Mouse (Mus musculus) urinary bladder, postnatal 4 days (tissue): ENCODE measurements around the gene Nat10.

Source experiments
- DNase-seq, 2 experiments: peaks; one replicate each; pipeline ENCODE4 v3.0.0; 2021 to 2022; ENCODE audit warnings: low spot score in 2 of 2

Gene Nat10

DNA sequence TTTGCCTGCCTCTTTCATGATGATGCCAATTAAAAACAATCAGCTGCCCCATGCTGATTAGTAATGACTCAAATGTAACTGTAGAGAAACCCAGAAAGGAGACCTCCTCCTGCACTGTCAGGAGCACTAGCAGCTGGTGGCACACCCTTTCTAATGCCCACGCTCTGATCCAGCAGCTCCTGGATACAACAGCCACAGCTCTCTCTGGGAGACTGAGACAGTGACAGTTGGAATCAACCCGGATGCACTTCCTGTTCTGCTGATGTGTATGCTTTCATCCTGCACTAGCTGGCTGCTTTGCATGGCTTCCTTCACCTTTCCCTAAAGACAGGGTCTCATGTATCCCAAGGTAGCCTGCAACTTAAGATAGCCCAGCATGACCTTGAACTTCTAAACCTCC is 15.0 kb downstream of the Nat10 start:
- DNase-seq = peak in 1 of 2 experiments; percentile 42

DNA sequence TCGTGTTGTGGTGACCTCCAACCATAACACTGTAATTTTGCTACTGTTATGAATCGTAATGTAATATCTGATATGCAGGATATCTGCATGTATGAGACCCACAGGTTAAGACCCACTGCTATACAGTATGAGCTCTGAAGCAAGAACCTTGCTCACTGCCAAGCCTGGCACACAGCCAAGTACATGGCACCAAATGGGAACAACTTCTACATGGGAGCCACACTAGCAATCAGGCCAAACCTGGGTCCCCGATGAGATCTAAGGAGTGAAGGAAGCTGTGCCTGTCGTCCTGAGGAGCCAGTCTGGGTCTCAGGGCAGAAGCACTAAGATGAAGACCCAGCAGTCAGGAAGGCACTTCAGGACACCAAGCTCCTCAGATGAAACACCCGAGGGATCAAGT is 15.6 kb downstream of the Nat10 start:
- peak in 1 of 2 experiments; percentile 58 for DNase-seq

DNA sequence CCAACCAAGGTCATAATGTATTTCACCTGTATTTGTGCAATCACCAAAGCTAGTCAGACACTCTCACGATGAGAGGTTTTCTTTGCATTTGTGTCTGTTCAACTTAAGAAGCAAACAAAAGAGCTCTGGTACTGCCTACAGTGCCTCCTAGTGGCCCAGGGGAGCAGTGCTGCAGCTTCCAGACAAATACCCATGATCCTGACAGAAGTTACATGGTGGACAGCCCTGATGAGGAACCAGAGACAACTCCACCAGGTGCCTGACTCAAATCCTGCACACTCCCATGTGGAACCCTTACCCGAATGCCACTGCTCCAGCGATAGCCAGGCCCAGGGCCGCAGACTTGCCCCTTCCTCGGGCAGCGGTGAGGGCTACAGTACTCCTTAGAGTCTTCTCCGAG is 17.1 kb downstream of the Nat10 start:
- DNase-seq = peak; percentile 27 to 65

DNA sequence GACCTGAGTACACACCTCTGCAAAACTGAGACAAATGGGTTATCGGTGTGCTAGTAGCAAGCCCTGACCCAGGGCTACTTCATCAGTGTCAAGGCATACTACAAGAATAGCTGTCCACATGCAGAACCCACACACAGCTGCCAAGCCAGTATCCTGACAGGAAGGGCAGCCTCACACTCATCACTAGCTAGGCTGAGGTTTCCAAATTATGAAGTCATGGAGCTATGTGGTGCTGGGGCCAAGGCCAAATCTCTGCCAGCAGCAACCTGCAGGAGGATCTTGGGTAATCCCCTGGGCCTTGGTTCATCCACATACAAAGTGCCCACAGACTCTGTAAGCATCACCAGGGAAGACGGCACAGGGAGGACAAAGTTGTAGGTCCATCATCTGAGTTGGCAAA is 17.5 kb downstream of the Nat10 start:
- peak in 1 of 2 experiments; percentile 14 for DNase-seq

DNA sequence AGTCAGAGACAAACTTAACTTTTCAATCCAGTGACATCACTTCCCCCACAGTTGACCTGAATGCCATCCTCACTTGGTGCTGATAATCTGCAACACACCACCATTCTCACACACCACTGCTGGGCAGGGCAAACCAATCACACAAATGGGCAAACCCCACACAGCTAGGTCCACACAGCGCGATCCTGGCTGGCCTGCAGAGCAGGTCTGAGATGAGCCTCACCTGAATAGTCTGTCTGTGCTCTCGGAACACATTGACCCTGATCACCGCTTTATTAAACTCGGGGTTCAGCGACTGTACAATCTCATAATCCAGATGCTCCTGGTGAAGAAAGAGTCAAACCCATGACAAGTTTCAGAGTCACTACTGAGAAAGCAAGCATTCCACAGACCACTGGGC is 18.2 kb downstream of the Nat10 start:
- peak in 1 of 2 experiments; percentile 51 for DNase-seq

DNA sequence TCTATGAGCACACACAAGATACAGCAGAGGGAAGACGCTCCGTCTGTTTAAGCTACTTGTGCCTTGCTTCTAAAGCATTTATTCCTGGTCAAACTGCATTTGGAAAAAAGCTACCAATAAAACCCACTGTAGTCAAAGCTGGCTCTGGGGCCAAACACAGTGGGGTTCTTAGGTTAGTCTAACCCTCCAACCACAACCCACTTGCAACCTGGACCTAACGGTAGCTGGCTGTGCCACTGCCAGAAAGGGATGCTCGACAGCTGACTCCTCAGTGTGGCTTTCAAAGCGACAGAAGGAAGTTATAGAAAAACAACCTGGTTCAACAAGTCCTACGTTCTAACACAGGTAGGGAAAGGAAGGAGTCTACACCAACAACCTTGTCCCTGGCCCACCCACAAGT is 29.6 kb downstream of the Nat10 start:
- DNase-seq = no peak

DNA sequence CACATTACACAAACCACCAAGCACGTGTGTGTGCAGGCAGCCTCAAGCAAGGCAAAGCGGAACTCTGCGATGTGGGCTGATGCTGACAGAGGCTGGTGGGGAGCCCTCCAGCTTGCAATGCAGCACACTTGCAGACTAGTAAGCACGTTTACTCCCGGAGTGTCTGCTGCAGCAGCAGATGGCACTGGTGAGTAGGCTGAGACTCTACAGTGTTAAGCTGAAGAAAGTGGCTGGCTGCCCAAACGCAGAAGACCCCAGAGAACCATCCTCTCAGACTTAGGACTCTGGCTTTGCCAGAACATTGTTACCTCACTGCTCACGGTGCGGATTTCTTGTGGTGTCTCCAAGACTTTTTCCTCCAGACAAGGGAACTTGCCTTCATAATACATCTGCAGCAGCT is 30.1 kb downstream of the Nat10 start:
- DNase-seq = no peak

DNA sequence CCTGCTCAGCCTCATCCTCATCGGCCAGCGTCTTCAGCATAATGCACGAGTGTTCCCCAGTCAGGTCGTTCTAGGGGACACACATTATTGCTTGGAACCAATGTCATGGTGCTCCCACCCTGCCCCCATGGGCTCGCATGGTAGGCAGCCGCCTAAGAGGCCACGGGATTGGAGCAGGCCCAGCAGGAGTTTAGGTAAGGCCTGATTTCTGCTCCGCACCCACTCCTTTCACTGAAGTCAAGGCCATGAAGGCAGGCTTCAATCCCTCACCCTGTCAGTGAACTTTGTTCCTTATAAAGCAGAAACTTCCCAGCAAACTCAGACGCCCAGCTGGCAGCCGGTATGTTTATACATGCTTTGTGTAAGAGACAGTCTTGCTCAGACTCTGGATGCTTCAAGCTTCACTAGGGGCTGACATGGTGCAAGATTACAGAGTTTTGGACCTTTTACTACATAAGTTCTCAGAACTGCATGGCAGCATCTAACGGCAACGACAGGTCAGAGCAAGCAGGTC is 33.0 kb downstream of the Nat10 start:
- DNase-seq = no peak

DNA sequence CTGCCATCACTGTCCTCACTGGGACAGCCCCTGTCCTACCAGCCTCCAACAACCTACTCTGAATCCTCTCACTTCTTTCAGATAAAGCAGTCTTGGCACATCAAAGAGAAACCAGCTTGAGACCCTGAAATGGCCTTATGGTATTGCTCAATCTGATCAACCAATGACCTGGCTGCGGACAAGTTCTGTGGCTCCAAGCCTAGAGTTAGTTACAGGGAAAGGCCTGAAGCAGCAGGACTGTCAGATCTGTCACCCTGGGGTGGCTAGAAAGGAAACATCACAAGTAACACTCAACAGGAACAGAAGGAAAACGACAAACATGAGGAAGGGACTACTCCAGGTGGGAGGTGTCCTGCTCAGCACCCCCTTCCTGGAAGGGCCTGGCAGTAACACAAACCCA is 36.5 kb downstream of the Nat10 start:
- no peak for DNase-seq

DNA sequence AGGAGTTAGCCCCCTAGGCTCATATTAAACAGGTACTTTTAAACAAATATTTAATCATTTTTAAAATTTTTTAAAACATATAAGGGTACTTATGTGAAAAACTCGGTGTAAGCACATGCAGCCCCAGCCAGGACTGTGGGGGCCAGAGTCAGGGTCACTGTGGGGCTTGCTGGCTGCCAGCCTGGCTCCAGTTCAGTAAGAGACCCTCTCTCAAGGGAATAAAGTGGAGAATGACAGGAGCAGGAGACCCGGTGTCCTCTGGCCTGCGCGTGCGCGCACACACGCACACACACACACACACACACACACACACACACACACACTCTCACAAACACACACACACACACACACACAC is 41.8 kb downstream of the Nat10 start:
- DNase-seq = no peak

DNA sequence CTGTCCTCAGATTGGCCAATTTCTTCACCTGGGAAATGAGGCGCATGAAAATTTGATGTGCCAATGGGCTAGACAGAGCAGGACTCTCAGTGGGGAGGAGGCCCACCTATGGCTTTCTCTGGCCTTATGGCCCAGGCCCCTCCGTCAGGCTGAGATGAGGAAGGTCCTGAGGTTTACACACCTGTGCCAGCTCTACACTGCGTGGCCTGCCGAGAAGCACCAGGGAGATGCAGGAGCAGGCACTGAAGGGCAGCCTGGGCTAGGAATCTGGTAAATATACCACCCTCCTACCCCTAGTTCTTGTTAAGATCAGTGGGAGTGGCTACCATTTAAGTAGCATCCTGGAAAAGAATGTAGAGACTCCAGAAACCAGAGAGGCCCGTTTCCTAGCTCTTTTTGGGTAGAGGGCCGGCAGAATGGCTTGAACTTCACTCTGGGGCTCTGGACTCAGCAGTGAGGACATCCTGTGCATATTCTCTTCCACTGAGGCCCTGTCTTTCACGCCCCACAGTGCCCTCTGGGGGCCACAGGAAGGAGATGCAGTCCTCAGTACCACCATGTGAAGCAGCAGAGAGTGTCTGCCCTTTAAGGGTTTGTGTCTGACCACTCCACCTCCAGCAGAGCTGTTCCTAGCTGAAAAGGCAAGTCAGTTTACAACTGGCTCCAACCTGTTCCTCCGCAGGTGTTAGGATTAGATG is 42.3 kb downstream of the Nat10 start:
- DNase-seq = peak; percentile 57 to 69

DNA sequence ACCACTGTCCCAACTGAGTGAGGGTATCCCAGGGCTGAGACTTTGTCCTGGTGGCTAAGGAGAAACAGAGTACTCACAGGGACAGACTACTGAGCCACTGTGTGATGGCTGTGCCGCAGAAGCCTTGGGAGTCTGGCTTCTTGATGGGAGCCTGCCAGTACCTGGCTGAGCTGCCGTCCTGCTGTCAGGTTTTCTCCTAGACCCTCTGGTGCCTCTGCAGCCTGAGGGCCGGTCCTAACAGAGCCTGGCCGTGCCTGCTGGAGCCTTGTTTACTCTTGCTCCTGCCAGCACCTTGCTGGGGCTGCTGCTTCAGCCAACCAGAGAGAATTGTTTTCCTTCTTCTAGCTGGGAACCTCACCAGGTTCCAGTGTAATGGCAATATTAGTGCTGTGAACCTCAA is 46.7 kb downstream of the Nat10 start:
- no peak for DNase-seq

DNA sequence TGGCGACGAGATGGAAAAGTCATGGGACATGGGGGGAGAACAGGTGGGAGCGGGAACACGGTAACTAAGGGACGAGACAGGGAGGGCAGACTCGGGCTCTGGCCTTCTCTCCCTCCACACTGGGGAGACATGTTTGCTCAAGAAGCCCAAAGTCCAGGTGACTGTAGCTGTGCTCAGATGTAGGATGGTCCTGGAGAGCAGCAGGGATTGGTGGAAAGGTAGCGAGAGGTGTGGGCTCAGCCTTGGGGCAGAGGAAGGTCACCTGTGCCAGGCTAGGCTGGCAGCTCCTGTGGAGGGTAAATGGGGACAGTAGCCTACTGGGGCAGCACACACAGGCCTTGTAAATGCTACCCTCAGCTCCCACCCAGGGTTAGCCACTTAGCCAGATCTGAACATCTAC is 47.2 kb downstream of the Nat10 start:
- no peak for DNase-seq

DNA sequence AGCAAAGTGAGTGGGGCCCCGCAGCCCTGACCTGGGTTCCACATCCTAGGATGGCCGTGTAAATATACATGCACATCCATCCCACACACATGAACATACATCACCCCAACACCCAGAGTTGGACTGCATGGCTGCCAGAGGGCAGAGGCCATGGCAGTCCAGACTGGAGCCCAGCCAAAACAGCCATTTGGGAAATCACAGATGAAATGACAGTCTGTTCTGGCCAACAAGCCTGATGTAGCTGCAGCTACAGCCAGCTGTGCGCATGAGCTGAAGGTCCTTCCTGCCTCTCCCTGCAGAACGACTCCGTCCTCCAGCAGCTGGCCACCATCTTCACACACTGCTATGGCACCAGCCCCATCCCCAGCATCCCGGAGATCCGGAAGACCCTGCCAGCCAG is 50.2 kb downstream of the Nat10 start:
- no peak for DNase-seq

DNA sequence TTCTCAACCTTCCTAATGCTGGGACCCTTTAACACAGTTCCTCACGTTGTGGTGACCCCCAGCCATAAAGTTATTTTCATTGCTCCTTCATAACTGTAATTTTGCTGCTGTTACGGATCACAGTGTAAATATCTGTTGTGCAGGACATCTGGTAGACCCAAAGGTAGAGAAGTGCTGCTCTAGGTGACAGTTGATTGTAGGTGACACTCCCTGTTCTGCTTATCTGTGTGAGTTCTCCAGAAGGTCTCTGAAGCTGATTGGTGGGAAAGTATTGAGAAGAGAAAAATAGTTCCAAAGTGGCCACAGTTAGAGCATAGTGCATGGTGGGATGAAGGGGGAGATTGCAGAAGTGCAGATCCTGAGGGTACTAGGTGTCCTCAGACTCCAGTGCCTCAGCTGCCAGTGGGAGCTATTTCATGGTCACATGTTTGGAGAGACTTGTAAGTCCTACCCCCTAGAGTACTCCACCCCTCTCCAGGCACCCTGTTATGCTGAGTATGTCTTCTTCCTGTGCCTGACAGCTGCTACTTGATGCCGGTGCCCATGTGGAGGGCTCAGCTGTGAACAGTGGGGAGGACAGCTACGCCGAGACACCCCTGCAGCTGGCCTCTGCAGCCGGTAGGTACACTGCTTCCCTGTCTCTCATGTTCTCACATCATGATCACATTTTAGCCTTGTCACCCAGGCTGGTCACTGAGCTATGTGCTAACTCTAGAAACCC is 53.9 kb downstream of the Nat10 start:
- no peak for DNase-seq

DNA sequence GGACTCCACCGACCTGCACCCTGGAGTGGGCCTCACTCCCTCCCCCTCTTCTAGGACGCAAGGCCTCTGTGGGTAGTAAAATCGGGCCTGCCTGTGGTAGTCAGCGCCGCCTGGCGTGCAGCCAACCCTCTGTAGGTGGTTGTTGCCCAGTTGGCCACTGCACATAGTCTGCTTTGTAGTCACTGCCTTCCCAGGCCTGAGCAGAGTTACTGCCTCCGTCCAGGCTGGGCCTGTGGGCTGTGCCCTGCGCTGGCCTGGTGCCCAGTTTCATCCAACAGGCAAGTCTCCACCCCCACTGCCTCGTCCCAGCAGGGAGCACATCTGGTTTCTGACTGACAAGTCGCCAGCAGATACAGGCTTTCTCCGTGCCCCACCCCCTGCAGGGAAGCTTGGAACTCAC is 54.8 kb downstream of the Nat10 start:
- DNase-seq = peak; percentile 65 to 69

DNA sequence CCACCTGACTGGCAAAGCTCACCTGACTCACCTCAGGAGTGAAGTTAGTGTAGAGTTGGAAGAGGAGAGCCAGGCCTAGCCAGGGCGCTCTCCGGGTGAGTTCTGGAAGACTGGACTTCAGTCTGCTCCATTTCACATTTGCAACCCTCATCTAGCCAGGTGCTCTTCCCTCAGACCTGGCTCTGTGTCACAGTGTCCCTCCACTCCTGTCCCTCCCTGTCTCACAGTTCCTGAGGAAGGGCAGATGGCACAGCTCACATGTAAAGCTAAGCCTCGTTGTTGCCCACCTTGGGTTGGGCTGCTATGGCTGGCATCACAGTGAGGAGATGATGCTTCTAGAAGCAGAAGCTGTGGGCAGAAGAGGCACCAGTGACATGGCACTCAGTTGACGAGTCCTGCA is 55.2 kb downstream of the Nat10 start:
- no peak for DNase-seq

DNA sequence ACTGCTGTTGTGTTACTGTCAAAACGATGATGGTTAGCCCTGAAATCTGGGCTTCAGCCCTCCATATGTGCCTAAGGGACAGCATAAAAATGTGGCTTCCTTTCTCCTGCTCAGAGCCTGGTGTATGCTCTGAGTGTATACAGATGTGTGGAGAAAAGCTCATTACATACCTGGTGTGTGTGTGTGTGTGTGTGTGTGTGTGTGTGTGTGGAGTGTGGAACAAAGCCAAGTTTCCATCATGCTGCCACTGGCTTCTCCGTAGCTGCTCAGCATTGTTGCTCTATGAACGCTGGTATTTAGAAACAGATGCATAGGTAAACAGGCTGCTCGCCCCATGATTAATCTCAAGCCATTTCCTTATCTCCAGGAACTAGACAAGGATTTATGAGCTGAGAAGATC is 57.2 kb downstream of the Nat10 start:
- DNase-seq = no peak

DNA sequence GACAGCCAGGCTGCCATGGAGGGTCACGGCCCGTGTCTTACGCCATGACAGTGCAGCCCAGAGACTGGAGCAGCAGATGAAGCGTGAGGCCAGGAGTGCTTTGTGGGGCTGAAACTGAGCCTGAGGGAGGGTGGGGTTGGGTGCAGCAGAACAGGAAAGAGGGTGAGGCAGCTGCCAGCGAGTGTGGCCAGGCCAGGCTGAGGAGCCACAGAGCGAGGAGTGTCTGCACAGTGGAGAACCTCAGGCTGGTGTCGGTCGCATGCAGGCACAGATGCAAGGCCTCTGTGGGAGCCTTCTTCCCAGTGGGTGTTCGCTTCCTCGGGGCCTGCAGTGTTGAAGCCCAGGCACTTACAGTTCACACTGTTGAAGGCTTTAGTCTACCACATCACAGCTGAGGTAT is 57.7 kb downstream of the Nat10 start:
- no peak for DNase-seq

DNA sequence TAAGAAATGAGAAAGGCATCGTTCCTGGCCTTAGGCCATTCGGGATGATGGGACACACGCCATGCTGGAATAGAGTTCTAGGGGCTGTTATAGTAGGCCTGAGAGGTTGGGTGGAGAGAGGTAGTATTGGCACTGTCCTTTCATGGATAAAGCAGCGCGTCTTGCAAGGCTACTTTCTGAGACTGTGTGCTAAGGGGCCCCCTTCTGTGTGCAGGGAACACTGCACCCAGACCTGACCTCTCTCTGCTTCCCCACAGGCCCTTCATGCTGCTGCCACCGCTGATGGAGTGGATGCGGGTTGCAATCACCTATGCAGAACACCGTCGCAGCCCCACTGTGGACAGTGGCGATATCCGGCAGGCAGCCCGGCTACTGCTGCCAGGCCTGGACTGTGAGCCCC is 60.6 kb downstream of the Nat10 start:
- DNase-seq = no peak

DNA sequence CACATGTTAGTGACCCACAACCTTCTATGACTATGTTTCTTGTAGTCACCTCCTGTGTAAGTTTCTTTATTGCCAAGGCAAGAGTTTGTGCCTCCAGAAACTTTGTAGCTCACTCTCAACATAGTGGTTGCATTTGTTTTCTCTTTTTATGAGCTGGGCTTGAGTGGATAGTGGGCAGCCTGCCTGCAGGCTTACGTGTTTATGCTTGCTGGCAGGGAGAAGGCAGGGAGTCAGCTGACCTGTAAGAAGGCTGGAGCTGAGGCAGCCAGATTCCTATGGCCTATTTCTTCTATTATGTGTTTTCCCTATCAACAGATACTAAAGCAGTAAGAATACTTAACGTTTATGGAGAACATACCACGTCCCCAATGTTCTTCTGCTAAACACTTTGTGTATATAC is 64.9 kb downstream of the Nat10 start:
- peak in 1 of 2 experiments; percentile 43 for DNase-seq

DNA sequence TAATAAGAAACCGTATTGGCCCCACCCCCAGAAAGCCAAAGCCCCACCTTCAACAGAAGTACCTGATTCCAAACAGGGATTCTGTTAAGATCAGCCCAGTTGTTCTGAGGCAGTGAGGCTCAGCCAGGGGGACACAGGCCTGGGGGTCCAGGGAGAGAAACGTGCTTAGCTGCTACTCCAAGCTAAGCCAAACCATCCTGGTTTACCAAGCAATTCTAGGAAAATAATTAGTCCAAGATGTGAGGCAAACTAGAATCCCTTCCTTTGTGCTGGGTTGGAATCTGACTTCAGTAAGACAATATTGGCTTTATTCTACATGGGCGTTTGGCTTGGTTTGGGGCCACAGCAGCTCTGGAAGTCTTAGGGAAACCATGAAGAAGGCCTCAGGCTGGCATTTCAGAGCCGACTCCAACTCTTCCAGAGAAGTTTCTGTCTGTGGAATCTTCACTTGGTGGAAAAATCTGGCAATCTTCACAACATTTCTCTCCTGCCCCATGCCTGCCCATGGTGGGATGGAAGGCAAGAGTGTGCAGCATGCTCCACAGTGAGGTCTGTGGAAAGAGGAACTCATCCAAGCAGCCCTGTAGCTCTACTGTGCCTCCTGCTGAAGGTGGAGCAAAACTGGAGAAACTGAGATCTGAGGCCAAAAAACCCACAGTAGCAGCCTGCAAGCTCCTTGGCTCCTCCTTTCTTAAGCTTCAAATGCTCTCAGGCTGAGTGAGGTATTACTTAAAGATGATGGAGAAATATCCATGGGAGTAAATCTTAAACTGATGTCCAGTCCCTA is 66.1 kb downstream of the Nat10 start:
- no peak for DNase-seq

DNA sequence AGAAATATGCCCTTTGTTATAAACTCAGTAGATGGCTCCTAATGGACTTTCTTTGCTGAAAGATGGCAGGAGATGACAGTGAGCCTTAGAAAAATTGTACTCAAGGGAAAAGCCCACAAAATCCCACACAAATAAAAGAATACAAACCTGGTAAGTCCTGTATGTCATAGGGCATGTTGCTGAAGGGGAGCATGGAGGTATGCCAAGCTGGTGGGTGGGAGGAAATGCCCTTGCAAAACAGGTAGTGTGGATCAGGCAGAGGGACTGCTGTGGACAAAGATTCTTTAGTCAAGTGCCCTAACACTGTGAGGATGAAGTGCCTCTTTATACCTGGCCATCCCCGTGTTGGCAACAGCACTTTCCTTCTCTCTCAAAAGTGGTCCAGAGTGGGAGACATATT is 68.3 kb downstream of the Nat10 start:
- DNase-seq = no peak
